ENCODE assay signal across 13 mouse cellular contexts in the genomic region with DNA sequence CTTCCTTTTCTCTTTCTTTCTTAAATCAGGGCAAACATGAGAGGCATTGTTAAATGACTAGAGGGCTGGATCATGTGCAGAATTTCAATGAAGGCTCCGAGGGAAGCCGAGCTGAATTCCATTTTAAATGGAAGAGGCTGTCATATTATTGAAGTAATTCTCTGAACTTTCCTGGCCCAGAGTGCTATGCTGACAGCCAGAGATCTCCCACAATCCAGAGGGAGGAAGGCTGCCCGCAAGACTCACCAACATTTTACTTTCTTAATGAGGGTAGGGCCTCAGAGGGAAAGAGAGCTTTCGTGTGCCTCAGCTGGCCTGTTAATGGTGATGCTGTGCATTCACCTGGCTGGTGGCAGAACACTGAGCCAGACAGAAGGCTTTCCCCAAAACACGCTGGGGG.
DNase-seq lines count a peak whose midpoint lies in the region; ATAC-seq and TF ChIP-seq lines count a peak whose summit lies in the region.
"Had no signal": no experiment of that assay in that cellular context is flagged by ENCODE, and none has a peak within 500 bp of the region (broad histone marks: within the 10 kb centered on the region; RNA-seq: fewer than 3 reads in every experiment).

No protein-coding gene starts in this region.

- H3K4me3 ChIP-seq in cortical plate, adult 2 months (ENCODE audit: insufficient read depth, low read length), result no peak overlapping the region
- no peak overlapping the region for H3K4me3 ChIP-seq in hindbrain, embryonic 13.5 days
- H3K4me3 ChIP-seq in midbrain, postnatal 0 days (ENCODE audit: low read depth, low read length), result no peak overlapping the region
- H3K4me3 ChIP-seq in intestine, embryonic 15.5 days (replicated peaks), result no peak overlapping the region

- H3K9ac ChIP-seq in hindbrain, embryonic 13.5 days, result no peak overlapping the region
- no peak overlapping the region for H3K9ac ChIP-seq in midbrain, postnatal 0 days (replicated peaks; ENCODE audit: low read length, poor library complexity, severe bottlenecking)
- no peak overlapping the region for H3K9ac ChIP-seq in intestine, embryonic 15.5 days

- TF ChIP-seq CTCF in cortical plate, adult 2 months (IDR thresholded peaks at IDR 0.05; ENCODE audit: extremely low read depth, insufficient read depth, low read length), result no peak
- TF ChIP-seq CTCF in midbrain, postnatal 0 days (IDR thresholded peaks at IDR 0.05), result no peak

- TF ChIP-seq POLR2A in cortical plate, adult 2 months (IDR thresholded peaks at IDR 0.05; ENCODE audit: extremely low read depth, insufficient read depth, low read length), result 0 out of 2 replicates have a peak, but pooled peaks have one; percentile 7

- ATAC-seq in hindbrain, embryonic 13.5 days (ENCODE audit: low FRiP score), result peak; percentile 52; the same call in 1 of the 2 replicates
- ATAC-seq in midbrain, postnatal 0 days (ENCODE audit: low FRiP score), result peak; percentile 20; the same call in 1 of the 2 replicates
- ATAC-seq in activated CD4-positive, CD25-positive, alpha-beta regulatory T cell, adult 4 months, result no peak
- no peak for ATAC-seq in intestine, embryonic 15.5 days

- peaks cover 15% of the 10 kb centered on the region for H3K4me1 ChIP-seq in cortical plate, adult 2 months (ENCODE audit: control insufficient read depth, insufficient read depth, low read length)
- H3K4me1 ChIP-seq in hindbrain, embryonic 13.5 days (replicated peaks), result peaks cover 34% of the 10 kb centered on the region
- 0 out of 2 replicates have a peak, but pooled peaks cover 5% of the 10 kb centered on the region for H3K4me1 ChIP-seq in midbrain, postnatal 0 days (ENCODE audit: insufficient read depth, low read length)
- H3K4me1 ChIP-seq in intestine, embryonic 15.5 days (replicated peaks), result no peaks in the 10 kb centered on the region

- WGBS in hindbrain, embryonic 13.5 days, result 27% methylated on average over 5 of the region's 5 CpGs
- WGBS in midbrain, postnatal 0 days, result 25% methylated on average over 5 of the region's 5 CpGs
- WGBS in intestine, embryonic 15.5 days, result 84% methylated on average over 5 of the region's 5 CpGs

- no peaks in the 10 kb centered on the region for H3K9me3 ChIP-seq in hindbrain, embryonic 13.5 days
- H3K9me3 ChIP-seq in midbrain, postnatal 0 days (ENCODE audit: low read length), result no peaks in the 10 kb centered on the region
- H3K9me3 ChIP-seq in intestine, embryonic 15.5 days, result no peaks in the 10 kb centered on the region

- DNase-seq in embryo, embryonic 11 days, result peak; percentile 5
- DNase-seq in embryo, embryonic 9.5 days (ENCODE audit: extremely low spot score), result no peak
- peak; percentile 33 for DNase-seq in midbrain, postnatal 0 days (ENCODE audit: low spot score)
- DNase-seq in MN1 (ENCODE audit: low spot score), result no peak
- DNase-seq: adrenal gland, postnatal 10 days; cerebellum, postnatal 25 days; right cerebral cortex, adult 18-20 months; thymus, postnatal 36 days had no signal

- no peaks in the 10 kb centered on the region for H3K36me3 ChIP-seq in hindbrain, embryonic 13.5 days
- peaks cover 4% of the 10 kb centered on the region; the same call in 1 of the 2 replicates for H3K36me3 ChIP-seq in midbrain, postnatal 0 days (ENCODE audit: insufficient read depth, low read length)
- H3K36me3 ChIP-seq in intestine, embryonic 15.5 days, result no peaks in the 10 kb centered on the region

- H3K4me2 ChIP-seq in hindbrain, embryonic 13.5 days, result no peak overlapping the region
- no peak overlapping the region for H3K4me2 ChIP-seq in midbrain, postnatal 0 days (ENCODE audit: low read depth, low read length, poor library complexity, severe bottlenecking)
- no peak overlapping the region for H3K4me2 ChIP-seq in intestine, embryonic 15.5 days (replicated peaks)

- peak overlapping the region; percentile 27 for H3K27ac ChIP-seq in cortical plate, adult 2 months (ENCODE audit: insufficient read depth, low read length)
- H3K27ac ChIP-seq in hindbrain, embryonic 13.5 days, result peak overlapping the region; percentile 81
- peak overlapping the region; percentile 82 for H3K27ac ChIP-seq in midbrain, postnatal 0 days (ENCODE audit: low read depth, low read length)
- no peak overlapping the region for H3K27ac ChIP-seq in intestine, embryonic 15.5 days
- H3K27ac ChIP-seq: stomach, postnatal 0 days had no signal

- H3K27me3 ChIP-seq in hindbrain, embryonic 13.5 days, result no peaks in the 10 kb centered on the region
- no peaks in the 10 kb centered on the region for H3K27me3 ChIP-seq in midbrain, postnatal 0 days (ENCODE audit: insufficient read depth, low read length)
- H3K27me3 ChIP-seq in intestine, embryonic 15.5 days (replicated peaks), result no peaks in the 10 kb centered on the region

Comparison
In these comparisons a context has a peak if more than half of its experiments do, and no peak if none do; other contexts are left out.
1. DNase-seq: peak in embryo, embryonic 11 days (single experiment) and midbrain, postnatal 0 days (single experiment); none in embryo, embryonic 9.5 days (single experiment) and MN1 (single experiment).
2. ATAC-seq: peak in hindbrain, embryonic 13.5 days (single experiment) and midbrain, postnatal 0 days (single experiment); none in activated CD4-positive, CD25-positive, alpha-beta regulatory T cell, adult 4 months (single experiment) and intestine, embryonic 15.5 days (single experiment).